Mouse (Mus musculus): Measurements from ENCODE around the gene Il17rc.

Il17rc gene

DNA sequence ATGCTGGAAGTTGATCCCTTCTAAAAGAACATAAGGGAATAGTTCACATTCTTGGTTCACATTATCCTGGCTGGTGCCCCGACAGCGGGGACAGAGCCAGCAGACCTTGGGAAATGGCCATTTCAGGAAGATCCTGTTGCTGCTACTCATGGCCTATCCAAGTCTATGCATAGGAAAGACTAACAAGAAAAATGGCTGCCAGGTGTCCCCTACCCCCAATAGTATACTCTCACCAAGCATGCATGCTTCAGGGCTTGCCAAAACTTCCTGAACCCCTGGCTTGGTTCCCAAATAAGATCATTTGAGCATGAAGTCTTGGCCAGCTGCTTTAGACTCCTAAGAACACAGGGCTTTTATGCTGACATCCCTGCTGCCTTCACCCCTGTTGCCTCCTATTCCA lies 19.4 kb upstream of the Il17rc start:
- in situ Hi-C loops (cut with MboI, MseI), result no loop called here

DNA sequence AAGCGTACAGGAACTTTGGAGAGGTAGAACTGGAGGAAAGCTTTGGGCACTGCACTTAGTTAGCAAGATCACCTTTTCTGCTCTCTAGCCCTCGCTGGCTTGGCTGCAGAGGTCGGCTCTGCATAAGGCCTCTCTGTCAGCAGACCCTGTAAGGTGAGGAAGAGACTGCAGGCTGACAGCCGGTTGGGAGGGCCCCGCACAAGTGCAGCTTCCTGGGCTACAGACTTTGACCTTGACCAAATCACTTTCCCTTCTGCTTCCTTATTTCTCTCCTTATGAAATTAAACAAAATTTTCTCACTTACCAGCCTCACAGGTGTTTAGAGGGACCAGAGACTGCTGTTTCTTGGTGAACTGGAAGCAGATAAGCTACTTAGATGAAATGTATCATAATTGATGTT lies 16.2 kb upstream of the Il17rc start:
- in situ Hi-C loops (cut with MboI, MseI), result no loop called here

DNA sequence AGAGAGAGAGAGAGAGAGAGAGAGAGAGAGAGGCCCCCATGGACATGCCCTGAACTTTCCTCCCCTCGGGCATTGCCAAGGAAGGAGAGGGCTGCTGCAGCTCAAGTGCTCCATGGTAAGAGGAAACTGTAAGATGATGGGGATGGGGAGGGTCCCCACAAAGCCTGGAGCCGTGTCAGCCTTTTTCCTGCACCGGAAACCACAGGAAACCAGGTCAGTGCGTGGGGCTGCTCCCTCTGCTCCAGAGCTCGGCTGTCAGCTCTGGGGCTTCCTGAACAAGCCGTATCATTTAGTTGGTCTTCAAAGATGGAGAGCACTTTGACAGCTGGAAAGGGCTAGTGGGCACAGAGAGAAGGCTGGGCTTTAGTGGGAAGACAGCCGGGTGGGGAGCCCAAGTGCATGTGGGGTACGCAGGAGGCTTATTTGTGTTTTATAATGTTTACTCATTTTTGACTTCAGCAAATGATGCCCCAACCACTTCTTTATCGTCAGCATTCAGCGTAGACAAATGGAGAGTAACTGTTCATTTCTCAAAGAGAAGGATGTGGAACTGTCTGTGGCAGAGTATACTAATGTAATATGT lies 13.2 kb upstream of the Il17rc start, which contains the start of gene Il17re:
Gene Il17re, plus strand, starts transcription at position 533 of the 583 bp plus-strand sequence.
- in situ Hi-C loops (cut with MboI, MseI), result no loop called here

DNA sequence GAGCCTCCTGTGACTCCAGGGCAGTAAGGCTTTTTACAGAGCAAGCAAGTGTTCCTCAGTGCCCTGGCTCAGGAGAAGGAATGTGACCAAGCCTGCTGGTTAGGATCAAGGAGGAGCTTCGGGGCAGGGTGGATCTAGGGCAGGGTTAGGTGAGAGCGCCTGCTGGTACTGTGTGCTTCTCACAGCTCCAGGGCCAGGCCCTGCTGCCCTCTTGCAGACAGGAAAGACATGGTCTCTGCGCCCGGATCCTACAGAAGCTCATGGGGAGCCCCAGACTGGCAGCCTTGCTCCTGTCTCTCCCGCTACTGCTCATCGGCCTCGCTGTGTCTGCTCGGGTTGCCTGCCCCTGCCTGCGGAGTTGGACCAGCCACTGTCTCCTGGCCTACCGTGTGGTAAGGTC lies 12.6 kb upstream of the Il17rc start:
- in situ Hi-C loops (cut with MboI, MseI), result no loop called here

GRCm38 (mm10) chr6:113464040-113464439 lies 7.2 kb upstream of the Il17rc start:
- in situ Hi-C loops (cut with MboI, MseI), result no loop called here

DNA sequence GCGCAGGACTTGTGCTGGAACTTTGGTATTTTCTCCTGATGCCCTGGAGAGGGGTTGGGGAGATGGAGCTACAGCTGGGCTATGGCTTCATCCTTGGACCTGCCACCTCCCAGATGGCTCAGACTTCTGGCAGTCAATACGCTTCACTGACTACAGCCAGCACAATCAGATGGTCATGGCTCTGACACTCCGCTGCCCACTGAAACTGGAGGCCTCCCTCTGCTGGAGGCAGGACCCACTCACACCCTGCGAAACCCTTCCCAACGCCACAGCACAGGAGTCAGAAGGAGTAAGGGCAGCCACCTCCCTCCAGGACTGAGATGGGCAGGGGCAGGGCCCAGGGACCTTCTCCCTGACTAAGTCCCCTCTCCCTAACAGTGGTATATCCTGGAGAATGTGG lies 5.6 kb upstream of the Il17rc start:
- in situ Hi-C loops (cut with MboI, MseI), result no loop called here

- in situ Hi-C loops (cut with MboI, MseI), result no loop called here
Measured at GRCm38 (mm10) chr6:113468512-113468911, 2.7 kb upstream of the Il17rc start.

DNA sequence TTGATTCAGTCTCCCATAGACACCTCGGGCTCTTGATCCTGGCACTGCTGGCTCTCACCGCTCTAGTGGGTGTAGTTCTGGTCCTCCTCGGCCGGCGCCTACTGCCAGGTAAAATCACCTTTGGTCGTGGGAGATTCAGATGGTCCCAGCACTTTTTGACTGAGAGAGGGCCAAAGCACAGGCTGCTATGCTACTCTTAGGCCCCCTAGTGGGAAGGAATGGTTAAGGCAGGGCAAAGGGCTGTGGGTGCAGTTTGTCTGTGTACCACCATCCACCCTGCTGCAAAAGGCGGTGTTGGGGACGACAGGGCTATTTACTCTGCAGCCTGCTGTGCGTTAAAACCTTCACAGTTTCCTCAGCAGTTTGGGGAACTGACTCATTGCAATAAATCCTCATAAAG lies 2.2 kb upstream of the Il17rc start:
- in situ Hi-C loops (cut with MboI, MseI), result no loop called here

DNA sequence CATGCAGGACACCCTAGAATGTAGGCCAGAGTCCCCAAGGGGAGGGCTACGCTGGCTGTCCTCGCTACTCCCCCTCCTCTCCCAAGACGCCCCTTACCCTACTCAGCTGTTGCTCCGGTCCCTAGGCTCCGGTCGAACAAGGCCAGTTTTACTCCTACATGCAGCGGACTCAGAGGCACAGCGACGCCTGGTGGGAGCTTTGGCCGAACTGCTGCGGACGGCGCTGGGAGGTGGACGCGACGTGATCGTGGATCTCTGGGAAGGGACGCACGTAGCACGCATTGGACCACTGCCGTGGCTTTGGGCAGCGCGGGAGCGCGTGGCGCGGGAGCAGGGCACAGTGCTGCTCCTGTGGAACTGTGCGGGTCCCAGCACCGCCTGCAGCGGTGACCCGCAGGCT lies 1.8 kb upstream of the Il17rc start:
- in situ Hi-C loops (cut with MboI, MseI), result no loop called here

GRCm38 (mm10) chr6:113472061-113472460 lies 834 bp downstream of the Il17rc start:
- in situ Hi-C loops (cut with MboI, MseI), result no loop called here

GRCm38 (mm10) chr6:113473246-113473645 lies 2.0 kb downstream of the Il17rc start:
- in situ Hi-C loops (cut with MboI, MseI), result no loop called here

GRCm38 (mm10) chr6:113473715-113474114 lies 2.5 kb downstream of the Il17rc start:
- in situ Hi-C loops (cut with MboI, MseI), result no loop called here

DNA sequence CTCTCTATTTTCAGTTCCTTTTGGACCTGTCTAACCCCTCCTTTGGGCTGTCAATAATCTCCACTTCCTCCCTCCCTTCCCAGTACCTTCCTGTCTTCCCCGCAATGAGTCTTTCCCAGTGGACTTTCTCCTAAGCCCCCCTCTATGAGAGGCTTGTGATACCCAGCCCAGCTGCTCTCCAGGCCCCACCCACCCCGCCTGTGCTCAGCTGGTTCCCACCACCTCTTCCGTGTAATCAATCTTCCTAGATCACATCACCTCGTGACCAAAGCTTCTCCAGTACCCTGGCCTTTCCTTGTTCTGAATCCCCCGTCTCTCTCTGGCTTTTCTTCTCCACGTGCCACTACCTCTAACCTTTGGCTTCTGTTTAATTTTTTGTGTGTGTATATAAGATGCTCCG lies 6.1 kb downstream of the Il17rc start:
- in situ Hi-C loops (cut with MboI, MseI), result no loop called here

DNA sequence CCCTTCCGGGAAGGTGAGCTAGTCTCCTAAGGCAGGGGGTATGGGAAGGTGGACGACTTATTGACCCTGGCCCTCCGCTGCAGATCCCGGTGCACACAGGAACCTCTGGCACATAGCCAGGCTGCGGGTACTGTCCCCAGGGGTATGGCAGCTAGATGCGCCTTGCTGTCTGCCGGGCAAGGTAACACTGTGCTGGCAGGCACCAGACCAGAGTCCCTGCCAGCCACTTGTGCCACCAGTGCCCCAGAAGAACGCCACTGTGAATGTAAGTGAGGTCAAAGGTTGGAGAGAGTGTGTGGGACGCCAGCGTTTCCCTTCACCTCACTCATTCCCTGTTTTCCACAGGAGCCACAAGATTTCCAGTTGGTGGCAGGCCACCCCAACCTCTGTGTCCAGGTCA lies 7.7 kb downstream of the Il17rc start:
- in situ Hi-C loops (cut with MboI, MseI), result no loop called here

- in situ Hi-C loops (cut with MboI, MseI), result no loop called here
Measured at GRCm38 (mm10) chr6:113480555-113481373, 9.5 kb downstream of the Il17rc start.

DNA sequence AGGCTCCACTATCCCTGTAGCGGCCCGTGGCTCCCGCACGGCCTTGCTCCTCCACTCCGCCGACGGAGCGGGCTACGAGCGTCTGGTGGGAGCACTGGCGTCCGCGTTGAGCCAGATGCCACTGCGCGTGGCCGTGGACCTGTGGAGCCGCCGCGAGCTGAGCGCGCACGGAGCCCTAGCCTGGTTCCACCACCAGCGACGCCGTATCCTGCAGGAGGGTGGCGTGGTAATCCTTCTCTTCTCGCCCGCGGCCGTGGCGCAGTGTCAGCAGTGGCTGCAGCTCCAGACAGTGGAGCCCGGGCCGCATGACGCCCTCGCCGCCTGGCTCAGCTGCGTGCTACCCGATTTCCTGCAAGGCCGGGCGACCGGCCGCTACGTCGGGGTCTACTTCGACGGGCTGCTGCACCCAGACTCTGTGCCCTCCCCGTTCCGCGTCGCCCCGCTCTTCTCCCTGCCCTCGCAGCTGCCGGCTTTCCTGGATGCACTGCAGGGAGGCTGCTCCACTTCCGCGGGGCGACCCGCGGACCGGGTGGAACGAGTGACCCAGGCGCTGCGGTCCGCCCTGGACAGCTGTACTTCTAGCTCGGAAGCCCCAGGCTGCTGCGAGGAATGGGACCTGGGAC lies 11.4 kb downstream of the Il17rc start:
- in situ Hi-C loops (cut with MboI, MseI), result no loop called here

DNA sequence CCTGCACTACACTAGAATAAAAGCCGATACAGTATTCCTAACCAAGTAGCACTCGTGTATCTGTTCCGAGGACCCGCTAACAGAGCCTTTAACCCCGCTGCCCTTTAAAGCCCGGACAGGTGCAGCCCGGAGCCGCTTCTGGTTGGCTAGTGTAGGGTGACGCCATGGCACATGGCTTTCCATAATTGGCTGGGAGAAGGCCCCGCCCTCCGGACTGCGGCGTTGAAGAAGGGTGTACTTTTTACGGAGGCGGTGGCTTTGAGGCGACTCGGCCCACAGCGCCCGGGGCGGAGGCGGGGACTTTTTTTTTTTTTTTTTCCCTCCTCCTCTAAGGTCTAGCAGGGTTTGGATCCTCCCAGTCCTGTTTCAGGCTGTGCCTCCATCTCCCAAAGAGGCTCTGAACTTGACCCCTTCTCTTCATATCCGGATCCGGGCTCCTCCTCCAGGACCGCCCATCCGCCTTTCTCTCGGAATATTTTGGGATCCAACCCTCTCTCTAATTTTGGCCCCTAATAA lies 11.9 kb downstream of the Il17rc start, which contains the start of gene Creld1:
Gene Creld1, plus strand, starts transcription at position 198 of the 516 bp plus-strand sequence.
- in situ Hi-C loops (cut with MboI, MseI), result no loop called here

DNA sequence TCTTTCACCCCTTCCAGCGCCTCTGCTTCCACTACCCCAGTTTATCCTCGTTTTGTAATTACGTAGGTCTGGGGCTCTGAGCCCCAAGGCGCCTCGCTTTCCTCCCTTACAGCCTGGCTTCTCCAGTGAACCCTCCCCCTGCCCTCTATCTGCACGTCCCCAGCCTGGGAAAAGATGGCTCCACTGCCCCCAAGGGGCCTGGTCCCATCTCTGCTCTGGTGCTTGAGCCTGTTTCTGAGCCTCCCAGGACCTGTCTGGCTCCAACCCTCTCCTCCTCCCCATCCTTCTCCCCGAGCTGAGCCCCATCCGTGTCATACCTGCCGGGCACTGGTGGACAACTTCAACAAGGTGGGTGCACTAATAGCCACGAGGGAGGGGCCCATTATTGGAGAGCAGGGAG lies 12.5 kb downstream of the Il17rc start:
- in situ Hi-C loops (cut with MboI, MseI), result no loop called here

DNA sequence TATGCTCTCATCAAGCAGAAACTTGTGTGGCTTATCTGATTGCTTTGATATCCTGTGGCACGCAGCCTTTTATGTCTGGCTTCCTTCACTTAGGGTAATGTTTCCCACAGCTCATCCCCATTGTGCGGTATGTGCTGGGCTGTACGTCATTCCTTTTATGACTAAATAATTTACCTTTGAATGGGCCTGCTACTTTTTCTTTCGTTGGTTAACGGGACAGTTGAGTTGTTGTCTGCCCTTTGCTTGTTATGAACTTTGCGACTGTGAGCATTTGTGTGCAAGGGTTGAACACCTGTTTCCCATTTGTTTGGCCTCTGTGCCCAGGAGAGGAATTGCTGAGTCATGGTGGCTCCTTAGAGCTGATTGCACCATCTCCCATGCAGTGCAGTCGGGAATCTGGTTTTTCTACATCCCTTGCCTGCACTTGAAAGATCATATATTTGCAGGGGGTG lies 15.9 kb downstream of the Il17rc start:
- in situ Hi-C loops (cut with MboI, MseI), result no loop called here

GRCm38 (mm10) chr6:113489410-113489809 lies 18.2 kb downstream of the Il17rc start:
- in situ Hi-C loops (cut with MboI, MseI), result no loop called here

GRCm38 (mm10) chr6:113492101-113492864 lies 21.1 kb downstream of the Il17rc start:
- in situ Hi-C loops (cut with MboI, MseI), result no loop called here
